Mouse (Mus musculus) midbrain, embryonic 13.5 days (tissue): Measurements from ENCODE around the gene Atp1a4. TPM values are rescaled to one million over a fixed set of nuclear protein-coding genes. Genes with fewer than 3 reads are reported as not detected.

Source experiments
- ATAC-seq: fragments of 200-750 bp; cut with Nextera tagmentation; 2 replicates; pipeline ENCODE4 v1.8.0; 2017; ENCODE audit warnings: mild to moderate bottlenecking, moderate TSS enrichment, moderate library complexity
- H3K27ac ChIP-seq: fragments of 300-500 bp; sonication (generic); 2 replicates; pipeline ENCODE4 v1.5.1; 2015; ENCODE audit warnings: inconsistent platforms, mild to moderate bottlenecking, moderate library complexity
- H3K27me3 ChIP-seq: fragments of 300-500 bp; sonication (generic); 2 replicates; pipeline ENCODE4 v1.6.1; 2015; ENCODE audit warnings: mild to moderate bottlenecking, inconsistent platforms
- H3K36me3 ChIP-seq: fragments of 300-500 bp; sonication (generic); 2 replicates; pipeline ENCODE4 v1.6.1; 2015; ENCODE audit warnings: mild to moderate bottlenecking, inconsistent platforms
- H3K4me1 ChIP-seq: fragments of 300-500 bp; sonication (generic); replicated peaks from 2 replicates; pipeline ENCODE4 v1.6.1; 2015; ENCODE audit warnings: inconsistent platforms
- H3K4me2 ChIP-seq: fragments of 300-500 bp; sonication (generic); replicated peaks from 2 replicates; pipeline ENCODE4 v1.6.1; 2015; ENCODE audit warnings: moderate library complexity, mild to moderate bottlenecking, inconsistent platforms
- H3K4me3 ChIP-seq: fragments of 300-500 bp; sonication (generic); replicated peaks from 2 replicates; pipeline ENCODE4 v1.5.1; 2015; ENCODE audit warnings: mild to moderate bottlenecking, inconsistent platforms
- H3K9ac ChIP-seq: fragments of 300-500 bp; sonication (generic); replicated peaks from 2 replicates; pipeline ENCODE4 v1.6.1; 2015; ENCODE audit warnings: mild to moderate bottlenecking, inconsistent platforms
- H3K9me3 ChIP-seq: fragments of 300-500 bp; sonication (generic); 2 replicates; pipeline ENCODE4 v1.6.1; 2016; ENCODE audit warnings: mild to moderate bottlenecking, inconsistent platforms
- WGBS: fragments of 180-500 bp; shearing (Covaris S2); methylation state at CpG from one replicate; pipeline ENCODE4 v1.1.7; 2015; 5-methylcytosine and 5-hydroxymethylcytosine counted together
- polyA plus RNA-seq: library from polyadenylated mRNA; unstranded; fragments of >200 nt; fragmentation: Nextera tagmentation; extraction: Ambion mirVana; gene quantifications from 2 replicates; pipeline ENCODE4 v1.2.1, GENCODE M21; 2015

Atp1a4 gene
- polyA plus RNA-seq, 1 experiment from 2014 or later, result not detected

DNA sequence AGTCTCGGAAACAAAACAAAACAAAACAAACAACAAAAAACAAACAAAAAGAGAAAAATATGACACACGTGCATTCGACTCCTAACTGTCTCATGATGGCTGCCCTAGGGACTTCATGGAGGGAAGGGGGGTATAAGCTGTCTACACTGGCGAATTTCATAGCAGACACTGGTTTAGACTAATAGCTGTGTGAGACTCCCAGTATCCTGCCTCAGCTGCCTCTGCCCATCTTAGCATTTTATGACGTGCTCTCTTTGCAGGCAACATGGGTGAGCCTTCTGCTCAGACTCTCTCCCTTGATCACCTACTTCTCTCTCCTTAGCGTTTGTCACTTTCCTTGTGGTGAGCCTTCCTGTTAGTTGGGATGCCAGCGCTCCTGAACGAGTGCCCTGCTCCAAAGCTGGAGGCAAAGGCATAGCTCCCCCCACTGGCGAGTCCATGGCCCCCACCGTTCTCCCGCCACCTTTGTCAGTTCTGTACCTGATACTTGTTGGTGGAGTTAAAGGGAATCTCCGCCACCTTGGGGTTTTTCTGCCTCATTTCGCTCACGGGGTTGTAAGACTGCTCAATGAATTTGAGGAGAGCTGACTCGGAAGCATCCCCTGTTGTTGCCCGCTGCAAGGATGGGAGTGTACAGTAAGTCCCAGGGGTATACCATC, 14.5 kb downstream of the Atp1a4 start:
- no peaks in the 10 kb centered on the region for H3K9me3 ChIP-seq
- H3K4me1 ChIP-seq, result peaks cover 11% of the 10 kb centered on the region
- no peak overlapping the region for H3K4me2 ChIP-seq
- ATAC-seq, result no peak
- WGBS, result 32% methylated on average over 16 of the region's 16 CpGs
- H3K27me3 ChIP-seq, result peaks cover 19% of the 10 kb centered on the region
- H3K9ac ChIP-seq, result no peak overlapping the region
- no peak overlapping the region for H3K27ac ChIP-seq
- H3K36me3 ChIP-seq, result no peaks in the 10 kb centered on the region
- H3K4me3 ChIP-seq, result no peak overlapping the region

DNA sequence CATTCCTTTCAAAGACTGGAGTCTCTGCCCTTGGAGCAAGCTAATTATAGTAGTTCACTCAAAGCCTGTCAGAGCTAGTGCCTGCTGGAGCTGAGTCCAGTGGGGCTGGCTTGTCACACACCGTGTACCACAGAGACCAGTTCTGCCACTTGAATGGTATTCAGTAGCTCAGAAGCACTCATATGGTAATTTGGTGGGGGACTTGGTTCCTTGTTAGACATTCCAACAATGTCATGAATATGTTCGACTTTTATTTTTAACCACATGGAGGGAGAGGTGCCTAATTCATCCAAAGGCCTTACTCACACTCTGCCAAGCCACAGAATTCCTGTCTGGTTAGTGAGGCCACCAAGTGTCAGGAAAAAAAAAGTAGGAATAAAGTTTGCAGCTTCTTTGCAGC, 15.8 kb downstream of the Atp1a4 start:
- 17% methylated on average over 2 of the region's 2 CpGs for WGBS

DNA sequence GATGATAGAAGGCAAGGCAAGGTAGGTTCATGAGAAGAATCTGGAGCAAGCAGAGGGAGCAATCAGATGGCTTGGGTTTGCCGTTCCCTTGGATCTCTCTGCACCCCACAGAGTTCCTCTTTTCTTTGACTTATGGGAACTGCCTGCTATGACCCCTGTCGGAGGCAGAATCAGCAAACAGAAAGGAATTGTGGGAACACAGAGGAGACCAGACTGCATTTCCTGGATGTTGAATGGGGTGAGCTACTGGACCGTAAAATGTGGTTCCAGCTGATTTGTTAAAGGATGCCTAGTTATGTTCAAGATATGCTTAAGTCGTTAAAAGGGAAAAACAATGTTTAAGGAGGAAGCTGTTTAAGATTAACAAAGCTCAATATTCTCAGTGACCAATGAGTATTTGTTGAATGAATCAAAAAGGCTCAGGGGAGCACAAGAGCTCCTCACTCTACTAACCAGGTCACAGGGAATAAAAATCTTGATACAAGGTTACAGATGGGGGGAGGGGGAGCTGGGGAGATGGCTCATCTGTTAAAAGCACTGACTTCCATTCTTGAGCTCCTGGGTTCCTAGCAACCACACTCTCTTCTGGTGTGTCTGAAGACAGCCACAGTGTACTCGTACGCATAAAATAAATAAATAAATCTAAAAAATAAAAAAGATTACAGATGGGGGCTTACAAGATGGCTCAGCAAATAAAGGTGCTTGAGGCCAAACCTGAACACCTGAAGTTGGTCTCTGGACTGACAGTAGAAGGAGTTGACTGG, 17.1 kb downstream of the Atp1a4 start:
- no peaks in the 10 kb centered on the region for H3K36me3 ChIP-seq
- no peak overlapping the region for H3K4me3 ChIP-seq
- peaks cover 19% of the 10 kb centered on the region for H3K27me3 ChIP-seq
- no peak overlapping the region for H3K4me2 ChIP-seq
- H3K9ac ChIP-seq, result no peak overlapping the region
- no peaks in the 10 kb centered on the region for H3K9me3 ChIP-seq
- H3K4me1 ChIP-seq, result peaks cover 11% of the 10 kb centered on the region
- no peak overlapping the region for H3K27ac ChIP-seq
- WGBS, result 24% methylated on average over 6 of the region's 6 CpGs
- no peak for ATAC-seq

More for the DNA sequence above, 15.8 kb downstream of the Atp1a4 start:
- peak; percentile 80 for ATAC-seq
- Histone ChIP-seq H3K27ac (no peak overlapping the region), H3K36me3 (no peaks in the 10 kb centered on the region), H3K4me1 (peaks cover 11% of the 10 kb centered on the region), H3K27me3 (peaks cover 19% of the 10 kb centered on the region), H3K9me3 (no peaks in the 10 kb centered on the region), H3K4me2 (no peak overlapping the region), H3K9ac (no peak overlapping the region), H3K4me3 (no peak overlapping the region)

DNA sequence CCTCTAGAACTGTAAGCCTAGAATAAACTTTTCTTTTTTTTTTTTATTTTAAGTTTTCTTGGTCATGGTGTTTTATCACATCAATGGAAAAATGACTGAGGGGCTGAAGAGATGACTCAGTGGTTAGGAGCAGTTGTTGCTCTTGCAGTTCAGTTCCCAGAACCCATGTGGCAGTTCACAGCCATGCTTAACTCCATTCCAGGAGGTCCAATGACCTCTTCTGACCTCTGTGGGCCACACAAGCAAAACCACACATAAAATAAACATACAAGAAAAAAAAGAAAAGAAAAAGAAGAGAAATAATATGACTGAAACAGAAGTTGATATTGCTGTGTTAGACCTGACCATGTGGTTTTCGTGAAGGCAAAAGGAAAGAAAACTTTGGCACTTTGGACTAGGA, 29.0 kb downstream of the Atp1a4 start:
- Histone ChIP-seq H3K4me1 (no peaks in the 10 kb centered on the region), H3K27ac (no peak overlapping the region), H3K36me3 (no peaks in the 10 kb centered on the region), H3K27me3 (no peaks in the 10 kb centered on the region), H3K4me3 (no peak overlapping the region), H3K4me2 (no peak overlapping the region), H3K9me3 (no peaks in the 10 kb centered on the region), H3K9ac (no peak overlapping the region)
- no peak for ATAC-seq
- WGBS, result 87% methylated on average over 1 of the region's 1 CpGs

DNA sequence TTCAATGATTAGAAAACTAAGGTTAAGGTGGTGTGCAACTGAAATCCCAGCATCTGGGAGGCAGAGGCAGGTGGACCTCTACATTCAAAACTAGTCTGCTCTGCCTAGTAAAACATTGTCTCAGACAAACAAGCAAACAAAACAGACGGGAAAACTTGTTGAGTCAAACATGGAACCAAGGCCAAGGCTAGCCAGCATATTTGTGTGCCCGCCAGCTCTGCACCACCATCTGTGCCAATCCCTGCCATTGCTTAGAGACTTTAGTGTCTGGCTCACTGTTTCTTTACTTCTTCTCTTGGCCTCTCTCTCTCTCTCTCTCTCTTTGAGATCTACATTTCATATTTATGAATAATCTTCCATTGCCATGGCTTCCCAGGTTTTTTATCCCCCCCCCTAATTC, 30.0 kb downstream of the Atp1a4 start:
- Histone ChIP-seq H3K4me1 (no peaks in the 10 kb centered on the region), H3K27me3 (no peaks in the 10 kb centered on the region), H3K4me3 (no peak overlapping the region), H3K9me3 (no peaks in the 10 kb centered on the region), H3K36me3 (no peaks in the 10 kb centered on the region), H3K9ac (no peak overlapping the region), H3K4me2 (no peak overlapping the region), H3K27ac (no peak overlapping the region)
- ATAC-seq, result no peak
- 85% methylated on average over 2 of the region's 2 CpGs for WGBS

DNA sequence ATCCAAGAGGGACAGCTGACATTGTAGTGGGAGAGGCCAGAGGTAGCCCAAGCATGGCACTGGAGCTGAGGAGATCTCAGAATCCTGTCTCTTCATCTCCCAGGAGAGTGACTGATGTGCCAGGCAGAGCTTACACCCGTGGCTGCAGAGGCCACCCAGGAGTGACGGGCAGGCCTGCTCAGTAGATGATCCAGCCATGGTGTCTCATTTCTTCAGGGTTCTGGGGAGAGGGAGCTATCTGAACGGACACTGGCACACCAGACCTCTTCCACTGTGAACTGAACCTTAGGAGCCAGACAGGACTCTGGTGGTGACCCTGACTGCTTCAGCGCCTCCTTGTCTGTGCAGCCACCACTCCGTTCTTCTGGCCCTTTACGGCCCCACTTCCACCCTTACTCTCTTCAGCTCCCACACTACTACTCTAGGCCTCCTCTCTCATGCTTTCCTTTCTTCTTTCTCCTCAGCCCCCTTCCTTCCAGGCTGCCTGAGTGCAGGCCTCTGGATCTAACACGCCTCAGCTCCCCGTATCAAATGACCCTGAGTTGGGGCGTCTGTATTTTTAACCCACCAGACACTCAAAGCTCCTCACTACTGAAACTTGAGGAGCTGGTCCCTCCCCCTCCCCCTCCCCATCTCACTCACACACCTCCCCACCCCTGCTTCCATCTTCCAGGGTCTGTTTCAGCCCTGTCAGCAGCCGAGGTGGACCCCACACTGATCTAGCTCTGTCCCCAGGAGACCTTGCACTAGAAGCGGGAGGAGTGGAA, 36.7 kb downstream of the Atp1a4 start:
- WGBS, result 42% methylated on average over 11 of the region's 11 CpGs
- Histone ChIP-seq H3K4me1 (peaks cover 47% of the 10 kb centered on the region), H3K27ac (no peak overlapping the region)

DNA sequence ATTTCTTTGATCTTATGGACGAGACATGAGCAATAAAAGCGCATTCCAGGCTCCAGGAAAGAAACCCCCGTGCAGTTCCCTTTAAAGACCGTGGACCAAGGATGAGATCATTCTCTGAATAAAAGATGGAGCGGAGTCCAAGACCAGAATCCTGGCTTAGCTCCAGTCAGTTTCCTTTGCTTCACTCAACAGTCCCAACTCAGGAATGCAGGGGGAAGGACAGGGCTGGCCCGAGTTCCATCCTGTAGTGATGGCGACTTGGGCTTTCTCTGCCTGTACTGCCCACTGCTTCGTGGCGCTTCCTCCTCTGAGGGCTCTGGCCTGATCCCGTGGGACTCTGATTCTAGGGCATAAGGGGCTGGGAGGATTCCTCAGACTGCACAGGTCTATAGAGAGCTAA, 37.8 kb downstream of the Atp1a4 start:
- no peaks in the 10 kb centered on the region for H3K9me3 ChIP-seq
- H3K27me3 ChIP-seq, result no peaks in the 10 kb centered on the region
- WGBS, result 38% methylated on average over 10 of the region's 10 CpGs
- H3K27ac ChIP-seq, result peak overlapping the region; percentile 53; the same call in 1 of the 2 replicates
- H3K4me2 ChIP-seq, result no peak overlapping the region
- H3K9ac ChIP-seq, result no peak overlapping the region
- no peak overlapping the region for H3K4me3 ChIP-seq
- peaks cover 47% of the 10 kb centered on the region for H3K4me1 ChIP-seq
- peak; percentile 41; the same call in 1 of the 2 replicates for ATAC-seq
- H3K36me3 ChIP-seq, result no peaks in the 10 kb centered on the region

More for the DNA sequence above, 36.7 kb downstream of the Atp1a4 start:
- Histone ChIP-seq H3K9ac (no peak overlapping the region), H3K4me3 (no peak overlapping the region), H3K4me2 (no peak overlapping the region), H3K9me3 (no peaks in the 10 kb centered on the region), H3K27me3 (no peaks in the 10 kb centered on the region), H3K36me3 (no peaks in the 10 kb centered on the region)
- ATAC-seq, result no peak

DNA sequence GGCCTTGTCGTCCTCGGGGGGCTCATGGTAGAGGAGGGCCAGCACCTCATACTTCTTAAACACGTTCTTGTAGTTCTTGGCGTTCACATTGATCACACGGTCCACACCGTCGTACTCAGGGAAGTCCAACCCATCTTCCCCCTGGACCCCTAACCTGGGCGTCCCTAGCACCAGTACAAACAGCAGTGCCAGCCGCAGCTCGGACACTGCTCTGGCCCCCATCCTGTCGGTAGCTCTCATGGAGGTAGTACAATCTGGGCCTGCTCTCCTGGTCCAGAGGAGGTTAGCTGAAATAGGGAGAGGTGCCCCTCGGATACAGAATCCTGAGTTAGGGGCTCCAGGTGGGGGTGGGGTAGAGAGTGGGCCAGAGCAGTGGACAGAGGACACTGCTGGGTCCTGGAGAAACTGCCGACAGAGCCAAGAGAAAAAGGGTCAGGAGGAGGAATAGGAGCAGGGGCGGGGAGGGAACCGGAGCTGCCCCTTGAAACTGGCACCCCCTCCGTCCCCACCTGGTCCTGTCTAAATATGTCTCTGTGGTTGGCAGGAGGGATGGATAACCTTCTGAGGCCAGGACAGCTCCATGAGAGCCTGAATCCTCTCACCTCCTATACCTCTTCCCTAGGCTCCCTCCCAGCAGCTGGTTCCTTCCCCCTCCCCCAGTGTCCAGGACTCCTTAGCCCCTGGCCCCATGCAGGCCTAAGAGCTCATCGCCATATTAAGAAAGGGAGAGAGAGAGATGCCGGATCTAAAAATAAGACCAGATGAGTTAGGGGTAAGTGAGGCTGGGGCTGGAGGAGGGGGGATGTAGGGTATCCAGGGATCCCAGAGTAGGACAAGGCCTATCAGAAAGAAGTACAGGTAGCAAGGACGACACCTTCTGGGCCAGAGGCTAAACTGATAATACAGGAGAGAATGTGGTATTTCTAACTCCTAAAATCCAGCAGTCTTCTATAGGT, 38.5 kb downstream of the Atp1a4 start, which contains the start of gene Casq1:
Gene Casq1 (minus strand): TSS at position 418 of the 956 bp plus-strand sequence.
- no peak for ATAC-seq
- H3K9ac ChIP-seq, result no peak within 1 kb of the TSS
- peaks cover 47% of the 10 kb centered on the region for H3K4me1 ChIP-seq
- no peak within 1 kb of the TSS for H3K4me2 ChIP-seq
- H3K36me3 ChIP-seq, result no peaks in the 10 kb centered on the region
- peak within 1 kb of the TSS; percentile 53 for H3K27ac ChIP-seq
- no peaks in the 10 kb centered on the region for H3K27me3 ChIP-seq
- WGBS, result 82% methylated on average over 19 of the region's 19 CpGs
- H3K4me3 ChIP-seq, result no peak within 1 kb of the TSS
- H3K9me3 ChIP-seq, result no peaks in the 10 kb centered on the region

DNA sequence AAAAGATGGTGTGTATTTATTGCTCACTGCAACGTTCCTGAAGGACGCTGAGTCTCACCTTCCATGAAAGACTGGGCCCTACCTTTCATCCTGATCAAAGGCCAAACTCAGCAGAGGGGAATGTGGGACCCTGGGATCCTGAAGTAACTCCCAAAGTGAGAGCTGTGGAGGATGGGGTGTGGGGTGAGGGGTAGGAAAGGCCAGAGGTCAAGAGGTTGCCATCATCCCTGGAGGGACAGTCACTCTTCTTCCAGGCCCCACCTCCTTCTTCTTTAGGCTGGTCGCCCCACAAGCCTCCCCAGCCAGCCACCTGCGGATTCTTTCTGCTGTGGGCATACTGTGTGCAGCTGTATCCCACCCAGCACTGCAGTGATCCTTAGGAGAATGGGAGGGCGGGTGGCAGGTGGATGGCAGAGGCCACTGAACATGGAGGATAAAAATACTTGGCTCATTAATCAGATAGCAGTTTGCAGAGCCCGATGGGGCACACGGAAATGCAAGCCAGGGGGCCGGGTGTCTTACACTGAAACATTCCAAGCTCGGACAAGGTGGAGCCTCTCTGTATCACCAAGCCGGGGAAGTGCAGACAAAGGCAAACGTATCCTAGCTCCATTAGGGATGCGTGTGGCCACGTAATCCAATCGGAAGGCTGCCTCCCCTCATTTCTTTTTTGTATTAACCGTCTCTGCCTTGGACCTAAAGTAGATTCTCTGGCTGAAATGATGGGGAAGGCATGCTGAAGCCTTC, 39.9 kb downstream of the Atp1a4 start:
- Histone ChIP-seq H3K4me3 (no peak overlapping the region), H3K27ac (no peak overlapping the region), H3K9me3 (no peaks in the 10 kb centered on the region), H3K9ac (no peak overlapping the region), H3K4me2 (no peak overlapping the region), H3K36me3 (no peaks in the 10 kb centered on the region), H3K4me1 (peaks cover 55% of the 10 kb centered on the region), H3K27me3 (no peaks in the 10 kb centered on the region)
- 47% methylated on average over 15 of the region's 15 CpGs for WGBS
- no peak for ATAC-seq

DNA sequence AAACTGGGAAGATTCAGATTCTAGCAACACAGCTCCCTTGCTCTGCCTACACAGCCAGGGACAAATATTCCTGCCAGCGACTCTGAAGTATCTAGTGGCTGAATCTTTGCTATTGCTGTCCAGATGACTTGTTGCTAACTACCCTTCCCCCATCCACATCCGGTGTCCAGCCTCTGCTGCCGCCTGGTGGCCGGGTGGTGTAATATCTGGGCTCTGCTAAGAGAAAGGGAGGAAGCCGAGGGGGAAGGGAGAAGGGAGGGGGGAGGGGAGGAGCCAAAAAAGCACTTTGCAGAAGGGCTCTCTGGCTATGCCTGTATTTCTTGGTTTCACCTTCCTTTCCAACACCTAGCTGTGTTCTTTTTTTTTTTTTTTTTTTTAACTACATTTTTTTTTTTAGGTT, 41.1 kb downstream of the Atp1a4 start:
- Histone ChIP-seq H3K36me3 (no peaks in the 10 kb centered on the region), H3K9me3 (no peaks in the 10 kb centered on the region), H3K9ac (0 out of 2 replicates have a peak overlapping the region, but pooled peaks have one; percentile 33), H3K4me1 (peaks cover 65% of the 10 kb centered on the region), H3K4me3 (no peak overlapping the region), H3K27me3 (no peaks in the 10 kb centered on the region), H3K4me2 (peak overlapping the region; percentile 25; the same call in 1 of the 2 replicates), H3K27ac (peak overlapping the region; percentile 7; the same call in 1 of the 2 replicates)
- ATAC-seq, result peak; percentile 29
- 0% methylated on average over 5 of the region's 5 CpGs for WGBS

DNA sequence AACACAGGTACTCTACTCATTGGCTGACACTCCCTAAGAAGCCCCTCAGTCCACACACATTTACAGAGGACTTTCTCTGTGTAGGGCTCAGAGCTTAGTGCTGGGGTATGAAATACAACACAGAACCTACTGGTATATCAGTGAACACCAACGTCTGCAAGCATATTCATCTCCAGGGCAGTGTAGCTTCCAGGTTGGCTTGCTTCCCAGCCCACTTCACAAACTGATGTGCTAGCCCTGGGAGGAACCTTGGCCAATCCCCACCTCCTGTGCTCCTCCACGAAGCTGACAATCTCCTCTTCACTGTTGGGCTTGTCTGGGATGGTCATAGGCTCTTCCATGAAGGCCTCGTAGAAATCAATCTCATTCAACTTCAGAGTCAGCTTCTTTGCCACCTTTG, 43.5 kb downstream of the Atp1a4 start:
- Histone ChIP-seq H3K4me3 (no peak overlapping the region), H3K27me3 (no peaks in the 10 kb centered on the region), H3K36me3 (no peaks in the 10 kb centered on the region), H3K4me2 (no peak overlapping the region), H3K9me3 (no peaks in the 10 kb centered on the region), H3K27ac (no peak overlapping the region), H3K9ac (no peak overlapping the region), H3K4me1 (peaks cover 41% of the 10 kb centered on the region)
- ATAC-seq, result no peak
- whole genome bisulfite sequencing, result 79% methylated on average over 3 of the region's 3 CpGs
